Mouse (Mus musculus) spleen, postnatal 36 days (tissue): Measurements from ENCODE around the gene Tex16.

Experiments
- DNase-seq, 2 experiments: peaks; one replicate each; pipeline ENCODE4 v3.0.0; 2022; ENCODE audit warnings: low spot score in 2 of 2, mixed read lengths in 1 of 2

The Tex16 gene

GRCm38 (mm10) chrX:112010707-112011106 lies at the start of gene Tex16:
Tex16 (plus strand) TSS chrX:112011007.
- no peak for DNase-seq

- no peak for DNase-seq
These were observed 11.1 kb upstream of the Tex16 start for GRCm38 (mm10) chrX:111999661-112000060.
